Mouse (Mus musculus) forebrain, embryonic 16.5 days (tissue): ENCODE measurements at regions not wholly inside any gene's neighbourhood (a gene's known extent, or its start where the extent isn't known, plus 50 kb on each side); places are given as distances from the start of the nearest gene placed in this dataset.

Experiments used
- ATAC-seq: fragments of 200-750 bp; cut with Nextera tagmentation; 2 replicates; pipeline ENCODE4 v1.8.0; 2017; ENCODE audit warnings: mild to moderate bottlenecking, moderate library complexity
- H3K27ac ChIP-seq: fragments of 300-500 bp; sonication (generic); 2 replicates; pipeline ENCODE4 v1.5.1; 2014; ENCODE audit warnings: low read length, control low read depth
- H3K27me3 ChIP-seq: fragments of 300-500 bp; sonication (generic); replicated peaks from 2 replicates; pipeline ENCODE4 v1.6.1; 2014; ENCODE audit warnings: low read length; ENCODE audit not compliant: control insufficient read depth, insufficient read depth
- H3K36me3 ChIP-seq: fragments of 300-500 bp; sonication (generic); 2 replicates; pipeline ENCODE4 v1.6.1; 2014; ENCODE audit not compliant: control insufficient read depth, insufficient read depth
- H3K4me1 ChIP-seq: fragments of 300-500 bp; sonication (generic); replicated peaks from 2 replicates; pipeline ENCODE4 v1.6.1; 2014; ENCODE audit warnings: low read length; ENCODE audit not compliant: control insufficient read depth, insufficient read depth
- H3K4me2 ChIP-seq: fragments of 300-500 bp; sonication (generic); 2 replicates; pipeline ENCODE4 v1.6.1; 2014; ENCODE audit warnings: mild to moderate bottlenecking, low read length, control low read depth
- H3K4me3 ChIP-seq: fragments of 300-500 bp; sonication (generic); replicated peaks from 2 replicates; pipeline ENCODE4 v1.5.1; 2014; ENCODE audit warnings: mild to moderate bottlenecking, low read length, control low read depth
- H3K9ac ChIP-seq: fragments of 300-500 bp; sonication (generic); replicated peaks from 2 replicates; pipeline ENCODE4 v1.6.1; 2014; ENCODE audit warnings: low read depth, low read length, control low read depth
- H3K9me3 ChIP-seq: fragments of 300-500 bp; sonication (generic); 2 replicates; pipeline ENCODE4 v1.6.1; 2016; ENCODE audit warnings: low read length; ENCODE audit not compliant: control insufficient read depth
- WGBS: fragments of 180-500 bp; shearing (Covaris S2); extraction: QIAGEN DNeasy Blood & Tissue Kit; methylation state at CpG from one replicate; pipeline ENCODE4 v1.1.7; 2014; 5-methylcytosine and 5-hydroxymethylcytosine counted together

GRCm38 (mm10) chr3:104283855-104284254 lies 63.7 kb upstream of the Magi3 start:
- no peak for ATAC-seq
- no peaks in the 10 kb centered on the region for H3K27me3 ChIP-seq
- WGBS = 76% methylated on average over 5 of the region's 5 CpGs
- no peaks in the 10 kb centered on the region for H3K9me3 ChIP-seq
- no peaks in the 10 kb centered on the region for H3K36me3 ChIP-seq
- no peak overlapping the region for H3K4me3 ChIP-seq
- H3K9ac ChIP-seq = no peak overlapping the region
- no peak overlapping the region for H3K4me2 ChIP-seq
- H3K27ac ChIP-seq = no peak overlapping the region
- H3K4me1 ChIP-seq = no peaks in the 10 kb centered on the region

GRCm38 (mm10) chr3:104279505-104279904 lies 59.3 kb upstream of the Magi3 start:
- no peaks in the 10 kb centered on the region for H3K9me3 ChIP-seq
- no peak overlapping the region for H3K4me3 ChIP-seq
- no peak for ATAC-seq
- H3K4me2 ChIP-seq = no peak overlapping the region
- no peaks in the 10 kb centered on the region for H3K36me3 ChIP-seq
- H3K4me1 ChIP-seq = peaks cover 2% of the 10 kb centered on the region; the same call in 1 of the 2 replicates
- 86% methylated on average over 6 of the region's 6 CpGs for WGBS
- no peak overlapping the region for H3K27ac ChIP-seq
- H3K9ac ChIP-seq = no peak overlapping the region
- H3K27me3 ChIP-seq = no peaks in the 10 kb centered on the region

GRCm38 (mm10) chr3:104274718-104275302 lies 54.6 kb upstream of the Magi3 start:
- Histone ChIP-seq H3K27ac (no peak overlapping the region), H3K4me2 (no peak overlapping the region), H3K9me3 (no peaks in the 10 kb centered on the region), H3K4me3 (no peak overlapping the region), H3K9ac (no peak overlapping the region), H3K4me1 (peaks cover 2% of the 10 kb centered on the region; the same call in 1 of the 2 replicates), H3K27me3 (no peaks in the 10 kb centered on the region), H3K36me3 (no peaks in the 10 kb centered on the region)
- ATAC-seq = no peak
- WGBS = 13% methylated on average over 1 of the region's 1 CpGs

- H3K4me3 ChIP-seq = no peak overlapping the region
Measured at GRCm38 (mm10) chr3:104274084-104274483, 53.9 kb upstream of the Magi3 start.

More at GRCm38 (mm10) chr3:104274084-104274483, 53.9 kb upstream of the Magi3 start:
- no peak overlapping the region for H3K27ac ChIP-seq
- H3K4me1 ChIP-seq = peaks cover 2% of the 10 kb centered on the region; the same call in 1 of the 2 replicates
- H3K36me3 ChIP-seq = no peaks in the 10 kb centered on the region
- no peak for ATAC-seq
- H3K27me3 ChIP-seq = no peaks in the 10 kb centered on the region
- H3K9ac ChIP-seq = no peak overlapping the region
- H3K9me3 ChIP-seq = no peaks in the 10 kb centered on the region
- H3K4me2 ChIP-seq = no peak overlapping the region
